Mouse (Mus musculus) thymus, adult 2 months (tissue): ENCODE results near the gene Nmral1.

ENCODE experiments used
- CTCF ChIP-seq: fragments of 200-500 bp; IDR thresholded peaks from 2 replicates; pipeline ENCODE4 v1.5.1; 2012; ENCODE audit warnings: mild to moderate bottlenecking, control low read depth, low read length, moderate library complexity, borderline replicate concordance; ENCODE audit not compliant: control insufficient read depth, poor library complexity, insufficient read depth; ENCODE audit errors: extremely low read depth
- POLR2A ChIP-seq: fragments of 200-500 bp; IDR thresholded peaks from 2 replicates; pipeline ENCODE4 v1.6.1; 2012; ENCODE audit warnings: mild to moderate bottlenecking, low read length, control low read depth, moderate library complexity; ENCODE audit not compliant: control insufficient read depth, poor library complexity, insufficient read depth; ENCODE audit errors: extremely low read depth

- no peak for TF ChIP-seq CTCF
- no peak for TF ChIP-seq POLR2A
Observed at GRCm38 (mm10) chr16:4754045-4754444, 34.9 kb upstream of the Nmral1 start.
